Mouse (Mus musculus): ENCODE measurements at regions not wholly inside any gene's neighbourhood (a gene's known extent, or its start where the extent isn't known, plus 50 kb on each side); places are given as distances from the start of the nearest gene placed in this dataset.
"Not testable (repeated sequence)": the region's sequence is repeated elsewhere in the genome, so short reads cannot be mapped to it uniquely, and the experiment has no call there.

- no peak for DNase-seq (ENCODE audit: low spot score)
Measured at GRCm38 (mm10) chr8:96174996-96175395, 286.6 kb upstream of the Got2 start.

GRCm38 (mm10) chr8:96164933-96165332, 276.6 kb upstream of the Got2 start:
- no peak for DNase-seq (ENCODE audit: low spot score)

- no peak for DNase-seq (ENCODE audit: low spot score)
Measured at GRCm38 (mm10) chr8:96159899-96160298, 271.6 kb upstream of the Got2 start.

- peak; percentile 61 for DNase-seq (ENCODE audit: low spot score)
Measured at GRCm38 (mm10) chr8:96152496-96153250, 264.3 kb upstream of the Got2 start.

GRCm38 (mm10) chr8:96152056-96152455, 263.7 kb upstream of the Got2 start:
- DNase-seq (ENCODE audit: low spot score) = no peak

GRCm38 (mm10) chr8:96151065-96151472, 262.7 kb upstream of the Got2 start:
- DNase-seq (ENCODE audit: low spot score) = peak; percentile 16

- DNase-seq (ENCODE audit: low spot score) = no peak
Measured at GRCm38 (mm10) chr8:96132183-96132582, 243.8 kb upstream of the Got2 start.

- DNase-seq (ENCODE audit: low spot score) = no peak
Measured at GRCm38 (mm10) chr8:96128329-96128728, 240.0 kb upstream of the Got2 start.

GRCm38 (mm10) chr8:96100817-96101216, 212.5 kb upstream of the Got2 start:
- DNase-seq (ENCODE audit: low spot score) = no peak

GRCm38 (mm10) chr8:96092931-96093330, 204.6 kb upstream of the Got2 start:
- DNase-seq (ENCODE audit: low spot score) = no peak

- no peak for DNase-seq (ENCODE audit: low spot score)
Measured at GRCm38 (mm10) chr8:96090231-96090630, 201.9 kb upstream of the Got2 start.

GRCm38 (mm10) chr8:96068306-96068705, 180.0 kb upstream of the Got2 start:
- DNase-seq (ENCODE audit: low spot score) = no peak

- DNase-seq (ENCODE audit: low spot score) = no peak
Measured at GRCm38 (mm10) chr8:96047686-96048085, 159.3 kb upstream of the Got2 start.

GRCm38 (mm10) chr8:96042335-96042734, 154.0 kb upstream of the Got2 start:
- DNase-seq (ENCODE audit: low spot score) = no peak

GRCm38 (mm10) chr8:96040216-96040615, 151.9 kb upstream of the Got2 start:
- DNase-seq (ENCODE audit: low spot score) = no peak

GRCm38 (mm10) chr8:96018742-96019141, 130.4 kb upstream of the Got2 start:
- DNase-seq (ENCODE audit: low spot score) = not testable (repeated sequence)

GRCm38 (mm10) chr8:96012002-96012401, 123.7 kb upstream of the Got2 start:
- DNase-seq (ENCODE audit: low spot score) = no peak

GRCm38 (mm10) chr8:95991826-95992463, 103.6 kb upstream of the Got2 start:
- no peak for DNase-seq (ENCODE audit: low spot score)

GRCm38 (mm10) chr8:95988616-95989380, 100.5 kb upstream of the Got2 start:
- DNase-seq (ENCODE audit: low spot score) = no peak

- DNase-seq (ENCODE audit: low spot score) = no peak
Measured at GRCm38 (mm10) chr8:95987011-95987440, 98.7 kb upstream of the Got2 start.

GRCm38 (mm10) chr8:95986410-95986809, 98.1 kb upstream of the Got2 start:
- no peak for DNase-seq (ENCODE audit: low spot score)

GRCm38 (mm10) chr8:95983690-95984089, 95.3 kb upstream of the Got2 start:
- no peak for DNase-seq (ENCODE audit: low spot score)

GRCm38 (mm10) chr8:95980405-95980804, 92.1 kb upstream of the Got2 start:
- DNase-seq (ENCODE audit: low spot score) = no peak

Data from layer of hippocampus, adult 11-12 months (tissue).